Mouse (Mus musculus) lung, embryonic 14.5 days (tissue): ENCODE results near the gene Cluap1. TPM values are rescaled to one million over a fixed set of nuclear protein-coding genes. Genes with fewer than 3 reads are reported as not detected.
A peak's percentile ranks its signal among the peaks of the same experiment; 100 is the strongest.
"Not testable (repeated sequence)": the region's sequence is repeated elsewhere in the genome, so short reads cannot be mapped to it uniquely, and the experiment has no call there.

Experiments
- ATAC-seq: fragments of 200-750 bp; cut with Nextera tagmentation; 2 replicates; pipeline ENCODE4 v1.8.0; 2017; ENCODE audit warnings: mild to moderate bottlenecking, moderate TSS enrichment, moderate library complexity; ENCODE audit not compliant: insufficient read depth
- DNase-seq: peaks from one replicate; pipeline ENCODE4 v3.0.0-alpha.2; 2015
- H3K27ac ChIP-seq: fragments of 300-500 bp; sonication (generic); 2 replicates; pipeline ENCODE4 v1.5.1; 2014; ENCODE audit warnings: low read depth, mild to moderate bottlenecking, moderate library complexity
- H3K27me3 ChIP-seq: fragments of 300-500 bp; sonication (generic); 2 replicates; pipeline ENCODE4 v1.6.1; 2014; ENCODE audit warnings: low read length, control low read depth; ENCODE audit not compliant: insufficient read depth
- H3K36me3 ChIP-seq: fragments of 300-500 bp; sonication (generic); 2 replicates; pipeline ENCODE4 v1.6.1; 2014; ENCODE audit warnings: control low read depth; ENCODE audit not compliant: insufficient read depth
- H3K4me1 ChIP-seq: fragments of 300-500 bp; sonication (generic); 2 replicates; pipeline ENCODE4 v1.6.1; 2014; ENCODE audit warnings: antibody characterized with exemption, control low read depth; ENCODE audit not compliant: insufficient read depth
- H3K4me2 ChIP-seq: fragments of 300-500 bp; sonication (generic); 2 replicates; pipeline ENCODE4 v1.6.1; 2014; ENCODE audit warnings: mild to moderate bottlenecking
- H3K4me3 ChIP-seq: fragments of 300-500 bp; sonication (generic); 2 replicates; pipeline ENCODE4 v1.5.1; 2014; ENCODE audit warnings: low read depth, low read length
- H3K9ac ChIP-seq: fragments of 300-500 bp; sonication (generic); 2 replicates; pipeline ENCODE4 v1.6.1; 2014
- H3K9me3 ChIP-seq: fragments of 300-500 bp; sonication (generic); 2 replicates; pipeline ENCODE4 v1.6.1; 2016; ENCODE audit warnings: low read depth, low read length, control low read depth
- CTCF ChIP-seq: IDR thresholded peaks from 2 replicates; pipeline ENCODE4 v1.5.1; 2016; ENCODE audit warnings: antibody characterized with exemption, low read depth
- WGBS: fragments of 180-500 bp; shearing (Covaris S2); extraction: QIAGEN DNeasy Blood & Tissue Kit; methylation state at CpG from one replicate; pipeline ENCODE4 v1.1.7; 2014; 5-methylcytosine and 5-hydroxymethylcytosine counted together
- polyA plus RNA-seq: library from polyadenylated mRNA; unstranded; fragments of >200 nt; fragmentation: Nextera tagmentation; extraction: Ambion mirVana; gene quantifications from 2 replicates; pipeline ENCODE4 v1.2.1, GENCODE M21; 2014

The Cluap1 gene
- polyA plus RNA-seq, 1 experiment from 2014 or later: 21.1 TPM

- 90% methylated on average over 4 of the region's 4 CpGs for WGBS
- Histone ChIP-seq H3K36me3 (peaks cover 59% of the 10 kb centered on the region; the same call in 1 of the 2 replicates), H3K9me3 (no peaks in the 10 kb centered on the region), H3K4me3 (no peak overlapping the region), H3K9ac (no peak overlapping the region), H3K27ac (no peak overlapping the region), H3K4me1 (no peaks in the 10 kb centered on the region), H3K4me2 (no peak overlapping the region), H3K27me3 (no peaks in the 10 kb centered on the region)
- DNase-seq (no peak), ATAC-seq (no peak)
- no peak for TF ChIP-seq CTCF
Measured at GRCm38 (mm10) chr16:3934701-3935100, 26.1 kb downstream of the Cluap1 start.

GRCm38 (mm10) chr16:3951141-3951540, 42.5 kb downstream of the Cluap1 start:
- Histone ChIP-seq H3K27ac (no peak overlapping the region), H3K27me3 (no peaks in the 10 kb centered on the region), H3K4me2 (no peak overlapping the region), H3K9me3 (no peaks in the 10 kb centered on the region), H3K36me3 (no peaks in the 10 kb centered on the region), H3K9ac (no peak overlapping the region), H3K4me3 (no peak overlapping the region), H3K4me1 (no peaks in the 10 kb centered on the region)
- DNase-seq (no peak), ATAC-seq (no peak)
- WGBS: 70% methylated on average over 1 of the region's 1 CpGs
- TF ChIP-seq CTCF: no peak

- H3K4me1 ChIP-seq: no peaks in the 10 kb centered on the region
- no peak overlapping the region for H3K9ac ChIP-seq
- no peaks in the 10 kb centered on the region for H3K36me3 ChIP-seq
- DNase-seq (no peak), ATAC-seq (no peak)
- no peaks in the 10 kb centered on the region for H3K27me3 ChIP-seq
- H3K4me2 ChIP-seq: no peak overlapping the region
- H3K27ac ChIP-seq: no peak overlapping the region
- H3K4me3 ChIP-seq: no peak overlapping the region
- WGBS: 85% methylated on average over 6 of the region's 6 CpGs
- H3K9me3 ChIP-seq: no peaks in the 10 kb centered on the region
- TF ChIP-seq CTCF: no peak
Measured at GRCm38 (mm10) chr16:3956369-3956768, 47.8 kb downstream of the Cluap1 start.

GRCm38 (mm10) chr16:3959261-3959660, 50.7 kb downstream of the Cluap1 start:
- Histone ChIP-seq H3K4me3 (no peak overlapping the region), H3K9me3 (no peaks in the 10 kb centered on the region), H3K36me3 (no peaks in the 10 kb centered on the region), H3K4me1 (no peaks in the 10 kb centered on the region), H3K27ac (no peak overlapping the region), H3K4me2 (no peak overlapping the region), H3K27me3 (no peaks in the 10 kb centered on the region), H3K9ac (no peak overlapping the region)
- TF ChIP-seq CTCF: no peak
- DNase-seq: peak; percentile 1
- 52% methylated on average over 2 of the region's 2 CpGs for WGBS
- ATAC-seq: no peak

GRCm38 (mm10) chr16:3964990-3965389, 56.4 kb downstream of the Cluap1 start:
- TF ChIP-seq CTCF: no peak
- H3K27me3 ChIP-seq: no peaks in the 10 kb centered on the region
- no peak for ATAC-seq
- H3K9me3 ChIP-seq: no peaks in the 10 kb centered on the region
- H3K4me1 ChIP-seq: no peaks in the 10 kb centered on the region
- no peak overlapping the region for H3K27ac ChIP-seq
- H3K36me3 ChIP-seq: no peaks in the 10 kb centered on the region
- H3K4me2 ChIP-seq: no peak overlapping the region
- 70% methylated on average over 10 of the region's 10 CpGs for WGBS
- no peak overlapping the region for H3K9ac ChIP-seq
- no peak for DNase-seq
- no peak overlapping the region for H3K4me3 ChIP-seq

- 68% methylated on average over 3 of the region's 3 CpGs for WGBS
- Histone ChIP-seq H3K27ac (no peak overlapping the region), H3K4me2 (no peak overlapping the region), H3K36me3 (no peaks in the 10 kb centered on the region), H3K27me3 (no peaks in the 10 kb centered on the region), H3K4me1 (no peaks in the 10 kb centered on the region), H3K9me3 (no peaks in the 10 kb centered on the region), H3K9ac (no peak overlapping the region), H3K4me3 (no peak overlapping the region)
- ATAC-seq (no peak), DNase-seq (no peak)
- TF ChIP-seq CTCF: no peak
Measured at GRCm38 (mm10) chr16:3965534-3965933, 56.9 kb downstream of the Cluap1 start.

GRCm38 (mm10) chr16:3974456-3974855, 65.9 kb downstream of the Cluap1 start:
- WGBS: 91% methylated on average over 19 of the region's 19 CpGs
- not testable (repeated sequence) for DNase-seq, H3K4me3 ChIP-seq, H3K9me3 ChIP-seq, ATAC-seq, H3K4me2 ChIP-seq, H3K27ac ChIP-seq, H3K9ac ChIP-seq, H3K4me1 ChIP-seq, H3K27me3 ChIP-seq
- H3K36me3 ChIP-seq: peaks cover 16% of the 10 kb centered on the region

- TF ChIP-seq CTCF: no peak
- Histone ChIP-seq H3K4me3 (no peak overlapping the region), H3K36me3 (peaks cover 28% of the 10 kb centered on the region), H3K27me3 (no peaks in the 10 kb centered on the region), H3K9ac (no peak overlapping the region), H3K9me3 (no peaks in the 10 kb centered on the region), H3K4me2 (peak overlapping the region; percentile 23; the same call in 1 of the 2 replicates), H3K4me1 (no peaks in the 10 kb centered on the region), H3K27ac (no peak overlapping the region)
- 74% methylated on average over 7 of the region's 7 CpGs for whole genome bisulfite sequencing
- ATAC-seq (no peak), DNase-seq (no peak)
Measured at GRCm38 (mm10) chr16:3975658-3976057, 67.1 kb downstream of the Cluap1 start.
